In genomic region chr6:97340211-97340791, GRCm38 (mm10) we compare ENCODE assay signal across 13 mouse cellular contexts.
DNase-seq lines count a peak whose midpoint lies in the region; ATAC-seq lines count a peak whose summit lies in the region.
"Had no signal": no experiment of that assay in that cellular context is flagged by ENCODE, and none has a peak within 500 bp of the region (broad histone marks: within the 10 kb centered on the region; RNA-seq: fewer than 3 reads in every experiment).

No protein-coding gene starts in this region.

- intact Hi-C loops in gastrocnemius, postnatal 36 days (cut with DNase I): no loop called here

- H3K4me1 ChIP-seq in hindbrain, embryonic 11.5 days (replicated peaks; ENCODE audit: control insufficient read depth, insufficient read depth, low read length): peaks cover 5% of the 10 kb centered on the region; the same call in 1 of the 2 replicates
- H3K4me1 ChIP-seq in hindbrain, embryonic 10.5 days (replicated peaks): peaks cover 25% of the 10 kb centered on the region
- no peaks in the 10 kb centered on the region for H3K4me1 ChIP-seq in embryonic facial prominence, embryonic 14.5 days (ENCODE audit: control insufficient read depth, insufficient read depth, low read length)
- 0 out of 2 replicates have a peak, but pooled peaks cover 5% of the 10 kb centered on the region for H3K4me1 ChIP-seq in intestine, embryonic 15.5 days (replicated peaks)
- H3K4me1 ChIP-seq in neural tube, embryonic 14.5 days (ENCODE audit: control insufficient read depth, insufficient read depth, low read length): peaks cover 11% of the 10 kb centered on the region

- no peak overlapping the region for H3K4me3 ChIP-seq in hindbrain, embryonic 11.5 days (ENCODE audit: low read depth, low read length)
- no peak overlapping the region for H3K4me3 ChIP-seq in hindbrain, embryonic 10.5 days
- no peak overlapping the region for H3K4me3 ChIP-seq in embryonic facial prominence, embryonic 14.5 days (ENCODE audit: low read depth, low read length)
- no peak overlapping the region for H3K4me3 ChIP-seq in intestine, embryonic 15.5 days (replicated peaks)
- H3K4me3 ChIP-seq in neural tube, embryonic 14.5 days (ENCODE audit: low read depth, low read length): no peak overlapping the region
- H3K4me3 ChIP-seq: embryonic facial prominence, embryonic 15.5 days; heart, embryonic 13.5 days had no signal

- peak; percentile 51; the same call in 1 of the 2 replicates for ATAC-seq in hindbrain, embryonic 11.5 days (ENCODE audit: low FRiP score)
- ATAC-seq in embryonic facial prominence, embryonic 14.5 days (ENCODE audit: low read depth): peak; percentile 22; the same call in 1 of the 2 replicates
- ATAC-seq in intestine, embryonic 15.5 days: no peak
- peak; percentile 70; the same call in 1 of the 2 replicates for ATAC-seq in neural tube, embryonic 14.5 days (ENCODE audit: low read depth)
- no peak for ATAC-seq in granulocyte monocyte progenitor cell, adult 5-6 weeks (replicated peaks; ENCODE audit: poor library complexity, severe bottlenecking)
- ATAC-seq: liver, postnatal 0 days had no signal

- no peaks in the 10 kb centered on the region for H3K27me3 ChIP-seq in hindbrain, embryonic 11.5 days (ENCODE audit: control insufficient read depth, insufficient read depth, low read length)
- H3K27me3 ChIP-seq in hindbrain, embryonic 10.5 days (ENCODE audit: insufficient read depth, poor library complexity, severe bottlenecking): no peaks in the 10 kb centered on the region
- H3K27me3 ChIP-seq in embryonic facial prominence, embryonic 14.5 days (replicated peaks; ENCODE audit: control insufficient read depth, insufficient read depth, low read length): no peaks in the 10 kb centered on the region
- no peaks in the 10 kb centered on the region for H3K27me3 ChIP-seq in intestine, embryonic 15.5 days (replicated peaks)
- no peaks in the 10 kb centered on the region for H3K27me3 ChIP-seq in neural tube, embryonic 14.5 days (ENCODE audit: control insufficient read depth, insufficient read depth, low read length)
- H3K27me3 ChIP-seq: embryonic facial prominence, embryonic 15.5 days; heart, embryonic 13.5 days had no signal

- no peak overlapping the region for H3K4me2 ChIP-seq in hindbrain, embryonic 11.5 days (replicated peaks; ENCODE audit: low read depth, low read length)
- no peak overlapping the region for H3K4me2 ChIP-seq in embryonic facial prominence, embryonic 14.5 days (ENCODE audit: low read depth, low read length)
- H3K4me2 ChIP-seq in intestine, embryonic 15.5 days (replicated peaks): no peak overlapping the region
- H3K4me2 ChIP-seq in neural tube, embryonic 14.5 days (ENCODE audit: low read depth, low read length): no peak overlapping the region
- H3K4me2 ChIP-seq: embryonic facial prominence, embryonic 15.5 days; heart, embryonic 13.5 days had no signal

- H3K27ac ChIP-seq in hindbrain, embryonic 11.5 days (ENCODE audit: low read depth, low read length): no peak overlapping the region
- no peak overlapping the region for H3K27ac ChIP-seq in hindbrain, embryonic 10.5 days
- H3K27ac ChIP-seq in embryonic facial prominence, embryonic 14.5 days (replicated peaks; ENCODE audit: low read depth, low read length): no peak overlapping the region
- peak overlapping the region; percentile 72; the same call in 1 of the 2 replicates for H3K27ac ChIP-seq in intestine, embryonic 15.5 days
- no peak overlapping the region for H3K27ac ChIP-seq in neural tube, embryonic 14.5 days (ENCODE audit: low read depth, low read length)
- H3K27ac ChIP-seq: embryonic facial prominence, embryonic 15.5 days had no signal

- H3K9me3 ChIP-seq in hindbrain, embryonic 11.5 days (ENCODE audit: control insufficient read depth, low read length): no peaks in the 10 kb centered on the region
- H3K9me3 ChIP-seq in hindbrain, embryonic 10.5 days: no peaks in the 10 kb centered on the region
- H3K9me3 ChIP-seq in embryonic facial prominence, embryonic 14.5 days (ENCODE audit: control insufficient read depth, low read length): no peaks in the 10 kb centered on the region
- no peaks in the 10 kb centered on the region for H3K9me3 ChIP-seq in intestine, embryonic 15.5 days
- H3K9me3 ChIP-seq in neural tube, embryonic 14.5 days (ENCODE audit: control insufficient read depth, low read length): no peaks in the 10 kb centered on the region
- H3K9me3 ChIP-seq: embryonic facial prominence, embryonic 15.5 days; heart, embryonic 13.5 days had no signal

- 64% methylated on average over 17 of the region's 17 CpGs for WGBS in hindbrain, embryonic 11.5 days
- 76% methylated on average over 17 of the region's 17 CpGs for WGBS in hindbrain, embryonic 10.5 days
- WGBS in embryonic facial prominence, embryonic 14.5 days: 73% methylated on average over 17 of the region's 17 CpGs
- 77% methylated on average over 17 of the region's 17 CpGs for WGBS in intestine, embryonic 15.5 days
- WGBS in neural tube, embryonic 14.5 days: 36% methylated on average over 17 of the region's 17 CpGs

- no peaks in the 10 kb centered on the region for H3K36me3 ChIP-seq in hindbrain, embryonic 11.5 days (ENCODE audit: control insufficient read depth, insufficient read depth, low read length)
- no peaks in the 10 kb centered on the region for H3K36me3 ChIP-seq in hindbrain, embryonic 10.5 days
- no peaks in the 10 kb centered on the region for H3K36me3 ChIP-seq in embryonic facial prominence, embryonic 14.5 days (ENCODE audit: control insufficient read depth, insufficient read depth, low read length)
- no peaks in the 10 kb centered on the region for H3K36me3 ChIP-seq in intestine, embryonic 15.5 days
- no peaks in the 10 kb centered on the region for H3K36me3 ChIP-seq in neural tube, embryonic 14.5 days (ENCODE audit: control insufficient read depth, insufficient read depth, low read length)
- H3K36me3 ChIP-seq: embryonic facial prominence, embryonic 15.5 days had no signal

- no peak for DNase-seq in hindbrain, embryonic 11.5 days (ENCODE audit: low spot score)
- DNase-seq in hindbrain, embryonic 10.5 days (ENCODE audit: low spot score): no peak
- peak; percentile 60 for DNase-seq in embryonic facial prominence, embryonic 14.5 days (ENCODE audit: low spot score)
- DNase-seq in gastrocnemius, postnatal 36 days: no peak
- no peak for DNase-seq in thymus, postnatal 4 days
- DNase-seq: adrenal gland, adult 8-10 months; kidney, postnatal 36 days; liver, postnatal 0 days had no signal

- H3K9ac ChIP-seq in hindbrain, embryonic 11.5 days (ENCODE audit: low read depth, low read length): no peak overlapping the region
- H3K9ac ChIP-seq in embryonic facial prominence, embryonic 14.5 days (ENCODE audit: low read depth, low read length): no peak overlapping the region
- no peak overlapping the region for H3K9ac ChIP-seq in intestine, embryonic 15.5 days
- H3K9ac ChIP-seq in neural tube, embryonic 14.5 days (replicated peaks; ENCODE audit: low read depth, low read length): no peak overlapping the region
- H3K9ac ChIP-seq: embryonic facial prominence, embryonic 15.5 days; heart, embryonic 13.5 days; liver, postnatal 0 days had no signal

Comparison
In these comparisons a context has a peak if more than half of its experiments do, and no peak if none do; other contexts are left out.
1. ATAC-seq: peak in hindbrain, embryonic 11.5 days (single experiment), embryonic facial prominence, embryonic 14.5 days (single experiment) and neural tube, embryonic 14.5 days (single experiment); none in intestine, embryonic 15.5 days (single experiment) and granulocyte monocyte progenitor cell, adult 5-6 weeks (single experiment).